Comparison of ENCODE assay signal across 8 mouse cellular contexts in genomic region chr5:125341459-125342090, GRCm38 (mm10). TPM values are rescaled to one million over a fixed set of nuclear protein-coding genes. Genes with fewer than 3 reads are reported as not detected.
DNase-seq lines count a peak whose midpoint lies in the region; ATAC-seq and TF ChIP-seq lines count a peak whose summit lies in the region.

No protein-coding gene starts in this region.

- H3K27ac ChIP-seq in forebrain, postnatal 0 days (ENCODE audit: low read depth, low read length), result no peak overlapping the region

- H3K9me3 ChIP-seq in E14TG2a.4 (ENCODE audit: low read length), result no peaks in the 10 kb centered on the region
- no peaks in the 10 kb centered on the region for H3K9me3 ChIP-seq in forebrain, postnatal 0 days (ENCODE audit: low read length)

- peaks cover 23% of the 10 kb centered on the region; the same call in 1 of the 2 replicates for H3K27me3 ChIP-seq in E14TG2a.4 (ENCODE audit: insufficient read depth, low read length)
- no peaks in the 10 kb centered on the region for H3K27me3 ChIP-seq in forebrain, postnatal 0 days (ENCODE audit: insufficient read depth, low read length)

- TF ChIP-seq CTCF in E14TG2a.4 (conservative IDR thresholded peaks at IDR 0.05; ENCODE audit: low read length), result no peak
- TF ChIP-seq CTCF in forebrain, postnatal 0 days (IDR thresholded peaks at IDR 0.05; ENCODE audit: low read depth), result no peak

- peak; percentile 25 for DNase-seq in adrenal gland, postnatal 10 days
- DNase-seq in adrenal gland, postnatal 25 days, result no peak
- DNase-seq in forebrain, postnatal 0 days, result no peak
- no peak for DNase-seq in right cerebral cortex, postnatal 10 days (ENCODE audit: low spot score in 2 of 2)
- no peak for DNase-seq in adrenal gland, postnatal 14 days

- peak overlapping the region; percentile 94 for H3K4me3 ChIP-seq in E14TG2a.4 (replicated peaks; ENCODE audit: low read length)
- peak overlapping the region; percentile 76 for H3K4me3 ChIP-seq in forebrain, postnatal 0 days (ENCODE audit: low read depth, low read length)

- peak overlapping the region; percentile 81 for H3K9ac ChIP-seq in forebrain, postnatal 0 days

- WGBS in forebrain, postnatal 0 days, result 59% methylated on average over 14 of the region's 14 CpGs

- no peak for ATAC-seq in forebrain, postnatal 0 days
- ATAC-seq in megakaryocyte progenitor cell, adult 5-6 weeks (replicated peaks; ENCODE audit: poor library complexity), result peak; percentile 36
- ATAC-seq in activated CD4-positive, CD25-positive, alpha-beta regulatory T cell, adult 4 months, result no peak

- H3K4me1 ChIP-seq in E14TG2a.4 (replicated peaks; ENCODE audit: low read depth, low read length), result peaks cover 53% of the 10 kb centered on the region
- H3K4me1 ChIP-seq in forebrain, postnatal 0 days (ENCODE audit: insufficient read depth), result peaks cover 15% of the 10 kb centered on the region

- H3K4me2 ChIP-seq in forebrain, postnatal 0 days (ENCODE audit: low read depth), result peak overlapping the region; percentile 92

- peaks cover 13% of the 10 kb centered on the region for H3K36me3 ChIP-seq in E14TG2a.4 (ENCODE audit: insufficient read depth, low read length)
- no peaks in the 10 kb centered on the region for H3K36me3 ChIP-seq in forebrain, postnatal 0 days (ENCODE audit: insufficient read depth)

RNA-seq across cellular contexts. Expression of gene Scarb1, which starts 0.7 kb away (rescaled TPM):
- 1,000 to 10,000 TPM in 1 of 2 experiments, 100 to 1,000 TPM in 1; 506 to 1,242 TPM for total RNA-seq in adrenal gland, postnatal 10 days (2021)
- 1,988 and 2,596 TPM in 2 replicates for total RNA-seq in adrenal gland, postnatal 25 days (2021)
- 45.2 and 52.7 TPM in 2 replicates for total RNA-seq in forebrain, postnatal 0 days (2014; rRNA removed)
- 53.5 and 55.9 TPM in 2 replicates for polyA plus RNA-seq in forebrain, postnatal 0 days (2015; fragmentation: Nextera tagmentation; extraction: Ambion mirVana)
- total RNA-seq in megakaryocyte progenitor cell, adult 5-6 weeks (2015), result 58.9 and 60.4 TPM in 2 replicates
- 52.3 and 59.6 TPM in 2 replicates for total RNA-seq in megakaryocyte progenitor cell, adult 5-6 weeks (2017)
- 1 to 10 TPM; 8.8 to 9.4 TPM for polyA plus RNA-seq in activated CD4-positive, CD25-positive, alpha-beta regulatory T cell, adult 4 months (2017; shearing (Covaris generic))
- 1,757 and 2,166 TPM in 2 replicates for total RNA-seq in adrenal gland, postnatal 14 days (2021)

RNA-seq across cellular contexts. Expression of gene Gm10382, which starts 47.5 kb away (rescaled TPM):
- under 1 TPM; 0.21 to 0.24 TPM for total RNA-seq in adrenal gland, postnatal 10 days (2021)
- total RNA-seq in adrenal gland, postnatal 25 days (2021), result not detected in 2 replicates
- total RNA-seq in forebrain, postnatal 0 days (2014; rRNA removed), result 1.00 TPM in 1 of 2 replicates, not detected in the other
- polyA plus RNA-seq in forebrain, postnatal 0 days (2015; fragmentation: Nextera tagmentation; extraction: Ambion mirVana), result 0.25 and 0.34 TPM in 2 replicates
- not detected in 2 replicates for total RNA-seq in megakaryocyte progenitor cell, adult 5-6 weeks (2015)
- 0.91 and 1.3 TPM in 2 replicates for total RNA-seq in megakaryocyte progenitor cell, adult 5-6 weeks (2017)
- polyA plus RNA-seq in activated CD4-positive, CD25-positive, alpha-beta regulatory T cell, adult 4 months (2017; shearing (Covaris generic)), result 1 to 10 TPM in 1 of 2 experiments, under 1 TPM in 1; 0.68 to 1.1 TPM
- total RNA-seq in adrenal gland, postnatal 14 days (2021), result 0.26 and 0.49 TPM in 2 replicates

RNA-seq across cellular contexts. Expression of gene Ubc, which starts 48.4 kb away (rescaled TPM):
- total RNA-seq in adrenal gland, postnatal 10 days (2021), result 1,000 to 10,000 TPM; 1,039 to 1,045 TPM
- total RNA-seq in adrenal gland, postnatal 25 days (2021), result 1,462 and 1,631 TPM in 2 replicates
- 817 and 912 TPM in 2 replicates for total RNA-seq in forebrain, postnatal 0 days (2014; rRNA removed)
- 858 and 1,225 TPM in 2 replicates for polyA plus RNA-seq in forebrain, postnatal 0 days (2015; fragmentation: Nextera tagmentation; extraction: Ambion mirVana)
- 172 and 201 TPM in 2 replicates for total RNA-seq in megakaryocyte progenitor cell, adult 5-6 weeks (2015)
- total RNA-seq in megakaryocyte progenitor cell, adult 5-6 weeks (2017), result 204 and 293 TPM in 2 replicates
- polyA plus RNA-seq in activated CD4-positive, CD25-positive, alpha-beta regulatory T cell, adult 4 months (2017; shearing (Covaris generic)), result 1,000 to 10,000 TPM in 1 of 2 experiments, 100 to 1,000 TPM in 1; 706 to 1,210 TPM
- 1,142 and 1,189 TPM in 2 replicates for total RNA-seq in adrenal gland, postnatal 14 days (2021)
